ENCODE assay signal across 9 mouse cellular contexts in the genomic region with DNA sequence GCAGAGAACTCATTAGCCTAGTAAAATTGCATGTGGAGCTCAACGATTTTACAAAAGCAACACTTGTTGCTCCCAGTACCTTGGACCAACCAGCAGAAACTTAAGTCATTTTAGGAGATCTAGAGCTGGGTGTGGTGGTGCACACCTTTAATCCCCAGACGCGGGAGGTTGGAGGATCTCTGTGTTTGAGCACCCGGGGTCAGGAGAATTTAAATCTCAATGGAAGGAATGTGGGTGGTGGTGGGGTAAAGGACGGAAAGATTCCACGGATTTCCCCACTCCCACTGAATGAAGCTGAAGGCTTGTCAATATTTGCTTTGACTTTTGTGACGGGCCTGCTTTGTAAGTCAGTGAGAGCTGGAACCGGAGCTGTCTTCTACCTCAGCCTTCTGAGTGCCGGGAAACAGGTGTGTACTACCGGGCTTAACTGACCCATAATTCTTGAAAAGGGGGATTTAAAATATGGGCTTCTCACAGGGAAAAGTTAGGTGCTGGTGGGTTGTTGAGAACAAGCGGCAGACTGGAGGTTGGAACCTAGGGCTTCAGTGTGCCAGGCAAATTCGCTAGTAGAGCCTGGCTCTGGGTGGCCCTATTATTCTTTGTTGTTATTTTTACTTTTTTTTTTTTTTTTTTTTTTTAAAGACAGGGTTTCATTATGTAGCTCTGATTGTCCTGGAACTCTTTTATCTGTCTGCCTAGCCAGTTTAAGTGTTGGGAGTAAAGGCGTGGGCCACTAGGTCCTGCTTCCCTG. TPM values are rescaled to one million over a fixed set of nuclear protein-coding genes. Genes with fewer than 3 reads are reported as not detected.
DNase-seq lines count a peak whose midpoint lies in the region; ATAC-seq and TF ChIP-seq lines count a peak whose summit lies in the region.
"Had no signal": no experiment of that assay in that cellular context is flagged by ENCODE, and none has a peak within 500 bp of the region (broad histone marks: within the 10 kb centered on the region; RNA-seq: fewer than 3 reads in every experiment).

No protein-coding gene starts in this region.

- H3K36me3 ChIP-seq in heart, embryonic 10.5 days = peaks cover 20% of the 10 kb centered on the region
- no peaks in the 10 kb centered on the region for H3K36me3 ChIP-seq in hindbrain, postnatal 0 days (ENCODE audit: insufficient read depth, low read length)
- peaks cover under 1% of the 10 kb centered on the region for H3K36me3 ChIP-seq in myocyte (ENCODE audit: control insufficient read depth, insufficient read depth)

- no peaks in the 10 kb centered on the region for H3K27me3 ChIP-seq in heart, embryonic 10.5 days (ENCODE audit: insufficient read depth, poor library complexity, severe bottlenecking)
- H3K27me3 ChIP-seq in hindbrain, postnatal 0 days (ENCODE audit: insufficient read depth, low read length) = no peaks in the 10 kb centered on the region
- H3K27me3 ChIP-seq in myocyte (ENCODE audit: control insufficient read depth, insufficient read depth, insufficient read length) = no peaks in the 10 kb centered on the region

- H3K27ac ChIP-seq in heart, embryonic 10.5 days = 0 out of 2 replicates have a peak overlapping the region, but pooled peaks have one; percentile 95
- no peak overlapping the region for H3K27ac ChIP-seq in hindbrain, postnatal 0 days

- H3ac ChIP-seq in myocyte (ENCODE audit: control insufficient read depth, insufficient read length) = no peak overlapping the region

- no peaks in the 10 kb centered on the region for H3K9me3 ChIP-seq in heart, embryonic 10.5 days
- no peaks in the 10 kb centered on the region for H3K9me3 ChIP-seq in hindbrain, postnatal 0 days (ENCODE audit: low read length)

- H3K4me3 ChIP-seq in heart, embryonic 10.5 days = peak overlapping the region; percentile 87
- H3K4me3 ChIP-seq in hindbrain, postnatal 0 days (ENCODE audit: low read length) = no peak overlapping the region
- peak overlapping the region; percentile 52 for H3K4me3 ChIP-seq in myocyte

- TF ChIP-seq CTCF in hindbrain, postnatal 0 days (IDR thresholded peaks at IDR 0.05; ENCODE audit: low read depth) = no peak

- no peak for TF ChIP-seq POLR2A in myocyte (IDR thresholded peaks at IDR 0.05; ENCODE audit: insufficient read length, low read depth)

- peaks cover 9% of the 10 kb centered on the region; the same call in 1 of the 2 replicates for H3K4me1 ChIP-seq in heart, embryonic 10.5 days
- H3K4me1 ChIP-seq in hindbrain, postnatal 0 days (ENCODE audit: insufficient read depth, low read length) = no peaks in the 10 kb centered on the region

- ATAC-seq in hindbrain, postnatal 0 days = no peak

- intact Hi-C loops in heart, postnatal 14 days (cut with DNase I) = loop anchor here (5.0 kb wide), 1 partner anchor 134 kb away; a partner anchor contains a TSS

- 54% methylated on average over 13 of the region's 13 CpGs for WGBS in heart, embryonic 10.5 days
- 29% methylated on average over 13 of the region's 13 CpGs for WGBS in hindbrain, postnatal 0 days

- no peak overlapping the region for H3K9ac ChIP-seq in hindbrain, postnatal 0 days (replicated peaks; ENCODE audit: low read length)

- H3K4me2 ChIP-seq in hindbrain, postnatal 0 days (ENCODE audit: low read depth, low read length) = peak overlapping the region; percentile 78
- H3K4me2 ChIP-seq in myocyte (ENCODE audit: low read depth) = no peak overlapping the region

- no peak for DNase-seq in heart, embryonic 10.5 days (ENCODE audit: low spot score)
- no peak for DNase-seq in heart, postnatal 14 days
- DNase-seq in ZHBTc4 (ENCODE audit: low read depth, low spot score) = peak; percentile 96
- DNase-seq in hindbrain, postnatal 0 days (ENCODE audit: low spot score) = no peak
- no peak for DNase-seq in adrenal gland, postnatal 4 days (ENCODE audit: low spot score in 2 of 2)
- no peak for DNase-seq in retina, postnatal 1 day
- no peak for DNase-seq in layer of hippocampus, postnatal 10 days (ENCODE audit: low spot score in 2 of 2)

- H3K79me2 ChIP-seq in myocyte (ENCODE audit: control insufficient read depth, insufficient read depth) = peaks cover 12% of the 10 kb centered on the region

TF ChIP-seq in myocyte, 11 proteins besides CTCF, POLR2A, EP300 and RAD21:
- TF ChIP-seq TCF12 (IDR thresholded peaks at IDR 0.05; ENCODE audit: insufficient read depth, poor library complexity, severe bottlenecking) (no peak), MYOG (IDR thresholded peaks at IDR 0.05; ENCODE audit: control insufficient read depth in 1 of 3, insufficient read depth in 1 of 3, insufficient read length in 2 of 3, low read depth in 2 of 3) (no peak), REST (IDR thresholded peaks at IDR 0.05; ENCODE audit: insufficient read depth, insufficient read length) (no peak), E2F4 (IDR thresholded peaks at IDR 0.05; ENCODE audit: insufficient read depth) (no peak), MAX (IDR thresholded peaks at IDR 0.05; ENCODE audit: low read depth) (no peak), POLR2AphosphoS2 (IDR thresholded peaks at IDR 0.05; ENCODE audit: insufficient read length, low read depth) (no peak), CEBPB (IDR thresholded peaks at IDR 0.05; ENCODE audit: insufficient read depth, poor library complexity, severe bottlenecking) (no peak)

RNA-seq across cellular contexts. Expression of a gene that starts 1.2 kb away (rescaled TPM):
- polyA plus RNA-seq in heart, embryonic 10.5 days (2016; fragmentation: Nextera tagmentation; extraction: Ambion mirVana) = 24.4 and 32.4 TPM in 2 replicates
- 10 to 100 TPM; 20.0 to 21.0 TPM for total RNA-seq in heart, postnatal 14 days (2021)
- 17.5 and 26.9 TPM in 2 replicates for total RNA-seq in hindbrain, postnatal 0 days (2014; rRNA removed)
- 15.2 and 17.1 TPM in 2 replicates for polyA plus RNA-seq in hindbrain, postnatal 0 days (2015; fragmentation: Nextera tagmentation; extraction: Ambion mirVana)
- polyA plus RNA-seq in myocyte (2012; fragmentation: generic; extraction: Trizol) = 3.0 TPM
- 10 to 100 TPM; 35.3 to 45.4 TPM for total RNA-seq in adrenal gland, postnatal 4 days (2021)
- total RNA-seq in layer of hippocampus, postnatal 10 days (2021) = 10 to 100 TPM; 26.2 to 27.1 TPM

RNA-seq across cellular contexts. Expression of a gene that starts 33.6 kb away (rescaled TPM):
- 4.5 and 6.7 TPM in 2 replicates for polyA plus RNA-seq in heart, embryonic 10.5 days (2016; fragmentation: Nextera tagmentation; extraction: Ambion mirVana)
- total RNA-seq in heart, postnatal 14 days (2021) = 1 to 10 TPM; 1.2 to 1.3 TPM
- 3.0 and 3.2 TPM in 2 replicates for total RNA-seq in hindbrain, postnatal 0 days (2014; rRNA removed)
- polyA plus RNA-seq in hindbrain, postnatal 0 days (2015; fragmentation: Nextera tagmentation; extraction: Ambion mirVana) = 5.8 TPM in 2 replicates
- 0.50 TPM for polyA plus RNA-seq in myocyte (2012; fragmentation: generic; extraction: Trizol)
- total RNA-seq in adrenal gland, postnatal 4 days (2021) = 1 to 10 TPM; 1.9 to 2.3 TPM
- under 1 TPM; 0.55 to 0.76 TPM for total RNA-seq in layer of hippocampus, postnatal 10 days (2021)
- polyA plus RNA-seq: liver, adult 2 months had no signal
